Mouse (Mus musculus): ENCODE results near the gene Slc7a3. TPM values are rescaled to one million over a fixed set of nuclear protein-coding genes. Genes with fewer than 3 reads are reported as not detected.

Gene Slc7a3
- not detected in 2 replicates for polyA plus RNA-seq (2012; ENCODE audit: low replicate concordance)

DNA sequence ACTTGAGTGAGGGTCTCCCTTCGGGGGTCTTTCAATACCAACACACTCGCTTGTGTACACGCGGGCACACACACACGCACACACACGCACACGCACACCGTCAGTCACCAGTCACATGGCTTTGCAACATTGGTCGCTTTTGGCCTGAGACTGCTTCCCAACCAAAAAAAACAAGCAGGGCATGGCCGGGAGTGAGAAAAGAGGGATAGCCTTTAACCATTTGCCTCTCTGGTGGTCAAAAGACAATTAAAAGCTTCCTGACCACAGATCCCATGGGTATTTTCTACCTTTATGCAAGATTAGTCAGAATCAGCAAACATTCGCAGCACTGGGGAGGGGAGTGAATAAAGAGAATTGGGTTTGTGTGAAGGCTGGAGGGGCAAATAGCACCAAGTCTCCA, at the start of gene Slc7a3:
Slc7a3 (minus strand) TSS at position 101 of the 400 bp plus-strand sequence.

DNA sequence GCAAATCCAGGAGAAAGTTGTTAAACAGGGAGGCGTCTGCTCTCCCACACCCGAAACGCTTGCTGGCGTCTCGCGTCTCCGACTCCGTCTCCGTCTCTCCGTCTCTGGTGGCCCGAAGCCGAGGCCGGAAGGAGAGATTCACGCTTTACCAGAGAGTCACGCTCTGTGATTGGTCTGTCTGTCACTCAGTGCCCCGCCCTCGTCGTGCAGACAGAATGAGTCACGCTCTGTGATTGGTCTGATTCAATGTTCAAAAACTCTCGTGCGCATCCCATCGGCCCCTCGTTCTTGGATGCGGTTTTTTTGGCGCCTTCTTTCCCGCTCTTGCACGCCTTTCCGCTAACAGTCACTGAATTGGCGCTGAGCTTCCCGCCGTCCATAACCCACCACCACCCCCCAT, 26.3 kb downstream of the Slc7a3 start, which contains the start of gene Tex11:
Tex11 (minus strand) TSS at position 127 of the 400 bp plus-strand sequence.

Other genes starting within 250 kb of the Slc7a3 start
- 0.06 TPM in 1 of 2 replicates, not detected in the other for gene Tex11, start 26.4 kb downstream of the Slc7a3 start, polyA plus RNA-seq (2012; ENCODE audit: low replicate concordance)
- gene Snx12, start 136.5 kb upstream of the Slc7a3 start, polyA plus RNA-seq (2012; ENCODE audit: low replicate concordance): 28.7 and 28.9 TPM in 2 replicates
- 33.2 and 33.8 TPM in 2 replicates for gene Foxo4, start 168.5 kb upstream of the Slc7a3 start, polyA plus RNA-seq (2012; ENCODE audit: low replicate concordance)
- gene Gm614, start 178.0 kb upstream of the Slc7a3 start, polyA plus RNA-seq (2012; ENCODE audit: low replicate concordance): 0.34 TPM in 1 of 2 replicates, not detected in the other
- gene Il2rg, start 182.2 kb upstream of the Slc7a3 start, polyA plus RNA-seq (2012; ENCODE audit: low replicate concordance): 53.8 and 251 TPM in 2 replicates
- 0.12 and 0.14 TPM in 2 replicates for gene Gm20489, start 183.0 kb upstream of the Slc7a3 start, polyA plus RNA-seq (2012; ENCODE audit: low replicate concordance)
- gene Med12, start 188.0 kb upstream of the Slc7a3 start, polyA plus RNA-seq (2012; ENCODE audit: low replicate concordance): 71.7 and 104 TPM in 2 replicates
- gene Nlgn3, start 213.1 kb upstream of the Slc7a3 start, polyA plus RNA-seq (2012; ENCODE audit: low replicate concordance): 0.15 TPM in 1 of 2 replicates, not detected in the other